Mouse (Mus musculus) gastrocnemius, postnatal 36 days (tissue): ENCODE results near the gene Minar1. TPM values are rescaled to one million over a fixed set of nuclear protein-coding genes. Genes with fewer than 3 reads are reported as not detected.

Experiments
- total RNA-seq, 2 experiments: library from RNA; stranded (reverse); gene quantifications; 2 replicates each; pipeline ENCODE4 v1.2.3; 2021

The Minar1 gene
- total RNA-seq, 2 experiments from 2014 or later = not detected

Other genes with a start within 250 kb of the Minar1 start
- 10 to 100 TPM; 14.9 TPM for gene Tmed3, start 81.9 kb upstream of the Minar1 start, total RNA-seq
- not detected for gene Ankrd34c, start 115.3 kb upstream of the Minar1 start, total RNA-seq